Mouse (Mus musculus): ENCODE results near the gene Hemk1.

DNA sequence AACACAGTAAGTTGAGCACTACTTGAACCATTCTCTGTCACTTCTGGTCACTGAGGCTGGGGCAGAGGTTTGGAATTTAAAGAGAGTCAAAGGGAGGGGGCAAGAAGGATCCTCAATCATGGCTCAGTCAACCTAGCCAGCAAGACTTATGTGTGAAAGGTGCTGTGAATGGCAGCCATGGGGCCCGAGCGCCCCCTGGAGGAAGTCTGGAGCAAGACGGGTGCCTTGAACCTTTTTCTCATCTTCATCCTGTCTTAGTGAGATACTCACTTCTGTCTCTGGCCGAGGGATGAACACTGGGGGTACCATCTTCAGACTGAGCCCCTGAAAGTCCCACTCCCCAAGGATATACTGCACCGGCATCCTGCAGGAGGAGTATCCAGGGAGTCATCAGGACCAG is 2.2 kb downstream of the Hemk1 start:
- TF ChIP-seq POLR2A (IDR thresholded peaks at IDR 0.05; ENCODE audit: borderline replicate concordance, control insufficient read depth, low read depth, low read length) (no peak), CTCF (IDR thresholded peaks at IDR 0.05; ENCODE audit: control insufficient read depth, insufficient read depth, low read length) (peak; percentile 96)

Data from bone marrow, adult 2 months (tissue).